Mouse (Mus musculus) MEL (cell line): ENCODE measurements around the gene Arid5a. TPM values are rescaled to one million over a fixed set of nuclear protein-coding genes. Genes with fewer than 3 reads are reported as not detected.

ENCODE experiments used
- DNase-seq: peaks from one replicate; pipeline ENCODE4 v3.0.0; 2011; ENCODE audit warnings: low read depth, low spot score
- H3K27ac ChIP-seq: 2 replicates; pipeline ENCODE4 v1.5.1; 2012; ENCODE audit warnings: low read depth, mild to moderate bottlenecking, control low read depth, low read length, moderate library complexity; ENCODE audit not compliant: control insufficient read depth
- H3K27me3 ChIP-seq, 2 experiments: fragments of 150-350 bp in 1 of 2; sonication (generic) in 1 of 2; 2 replicates each; pipeline ENCODE4 v1.6.1; 2012; ENCODE audit warnings: low read length in 2 of 2, mild to moderate bottlenecking in 2 of 2, improper control_type of control experiment in 1 of 2, moderate library complexity in 1 of 2; ENCODE audit not compliant: insufficient read depth in 2 of 2, control insufficient read depth in 1 of 2
- H3K36me3 ChIP-seq, 2 experiments: 2 replicates each; pipeline ENCODE4 v1.6.1; 2012 to 2014; ENCODE audit warnings: low read length in 2 of 2, improper control_type of control experiment in 1 of 2, inconsistent platforms in 1 of 2, mild to moderate bottlenecking in 1 of 2; ENCODE audit not compliant: insufficient read depth in 2 of 2, control insufficient read depth in 1 of 2
- H3K4me1 ChIP-seq, 2 experiments: fragments of 150-350 bp in 1 of 2; sonication (generic) in 1 of 2; 2 replicates each; pipeline ENCODE4 v1.6.1; 2012; ENCODE audit warnings: low read length in 2 of 2, improper control_type of control experiment in 1 of 2, mild to moderate bottlenecking in 1 of 2; ENCODE audit not compliant: insufficient read depth in 2 of 2, control insufficient read depth in 1 of 2
- H3K4me3 ChIP-seq, 2 experiments: fragments of 150-350 bp in 1 of 2; sonication (generic) in 1 of 2; 2 replicates each; pipeline ENCODE4 v1.5.1; 2012; ENCODE audit warnings: low read depth in 2 of 2, low read length in 2 of 2, mild to moderate bottlenecking in 2 of 2, moderate library complexity in 2 of 2, control low read depth in 1 of 2, improper control_type of control experiment in 1 of 2; ENCODE audit not compliant: control insufficient read depth in 1 of 2, insufficient read depth in 1 of 2
- H3K79me2 ChIP-seq: 2 replicates; pipeline ENCODE4 v1.6.1; 2012; ENCODE audit warnings: mild to moderate bottlenecking, low read length, moderate library complexity; ENCODE audit not compliant: control insufficient read depth, poor library complexity, insufficient read depth
- H3K9ac ChIP-seq: 2 replicates; pipeline ENCODE4 v1.6.1; 2012; ENCODE audit warnings: low read depth, mild to moderate bottlenecking, control low read depth, low read length, moderate library complexity; ENCODE audit not compliant: control insufficient read depth, poor library complexity, severe bottlenecking
- H3K9me3 ChIP-seq: fragments of 150-350 bp; sonication (generic); replicated peaks from 2 replicates; pipeline ENCODE4 v1.6.1; 2012; ENCODE audit warnings: mild to moderate bottlenecking, low read length, improper control_type of control experiment, moderate library complexity; ENCODE audit not compliant: insufficient read depth
- BHLHE40 ChIP-seq: IDR thresholded peaks from 2 replicates; pipeline ENCODE4 v1.6.1; 2012; ENCODE audit warnings: low read depth, mild to moderate bottlenecking, inconsistent platforms, low read length, improper control_type of control experiment, borderline replicate concordance
- CHD2 ChIP-seq: IDR thresholded peaks from 2 replicates; pipeline ENCODE4 v1.6.1; 2011; ENCODE audit warnings: low read length, improper control_type of control experiment
- ELF1 ChIP-seq: IDR thresholded peaks from 2 replicates; pipeline ENCODE4 v1.6.1; 2014; ENCODE audit warnings: low read depth, mild to moderate bottlenecking, inconsistent platforms, low read length, improper control_type of control experiment, moderate library complexity
- EP300 ChIP-seq, 2 experiments: IDR thresholded peaks; 2 replicates each; pipeline ENCODE4 v1.6.1; 2011; ENCODE audit warnings: improper control_type of control experiment in 2 of 2, low read length in 2 of 2, low read depth in 1 of 2, mild to moderate bottlenecking in 1 of 2
- GABPA ChIP-seq: IDR thresholded peaks from 2 replicates; pipeline ENCODE4 v1.6.1; 2012; ENCODE audit warnings: low read depth, mild to moderate bottlenecking, inconsistent platforms, low read length, improper control_type of control experiment, moderate library complexity
- HCFC1 ChIP-seq: IDR thresholded peaks from 2 replicates; pipeline ENCODE4 v1.6.1; 2012; ENCODE audit warnings: low read depth, mild to moderate bottlenecking, inconsistent platforms, low read length, improper control_type of control experiment, moderate library complexity
- JUND ChIP-seq: IDR thresholded peaks from 2 replicates; pipeline ENCODE4 v1.6.1; 2011; ENCODE audit warnings: low read depth, mild to moderate bottlenecking, improper control_type of control experiment, low read length
- KAT2A ChIP-seq: conservative IDR thresholded peaks from 2 replicates; pipeline ENCODE4 v1.6.1; 2012; ENCODE audit warnings: low read depth, low read length, improper control_type of control experiment, inconsistent platforms
- MAX ChIP-seq: IDR thresholded peaks from 2 replicates; pipeline ENCODE4 v1.6.1; 2011; ENCODE audit warnings: low read length, improper control_type of control experiment
- MAZ ChIP-seq: IDR thresholded peaks from 2 replicates; pipeline ENCODE4 v1.6.1; 2012; ENCODE audit warnings: low read depth, mild to moderate bottlenecking, inconsistent platforms, low read length, improper control_type of control experiment
- MEF2A ChIP-seq: IDR thresholded peaks from 2 replicates; pipeline ENCODE4 v1.6.1; 2014; ENCODE audit warnings: low read depth, mild to moderate bottlenecking, inconsistent platforms, low read length, improper control_type of control experiment; ENCODE audit not compliant: poor library complexity, insufficient replicate concordance, severe bottlenecking; ENCODE audit errors: extremely low read depth
- MXI1 ChIP-seq: IDR thresholded peaks from 2 replicates; pipeline ENCODE4 v1.6.1; 2011; ENCODE audit warnings: mild to moderate bottlenecking, low read depth, low read length, improper control_type of control experiment
- POLR2A ChIP-seq, 2 experiments: IDR thresholded peaks; 2 replicates each; pipeline ENCODE4 v1.6.1; 2011 to 2012; ENCODE audit warnings: low read length in 2 of 2, mild to moderate bottlenecking in 2 of 2, control low read depth in 1 of 2, improper control_type of control experiment in 1 of 2, low read depth in 1 of 2, moderate library complexity in 1 of 2; ENCODE audit not compliant: control insufficient read depth in 1 of 2, insufficient read depth in 1 of 2, poor library complexity in 1 of 2
- POLR2AphosphoS2 ChIP-seq: IDR thresholded peaks from 2 replicates; pipeline ENCODE4 v1.6.1; 2011; ENCODE audit warnings: low read length, improper control_type of control experiment
- POLR2AphosphoS5 ChIP-seq: IDR thresholded peaks from 2 replicates; pipeline ENCODE4 v1.6.1; 2012; ENCODE audit warnings: low read depth, borderline replicate concordance, mild to moderate bottlenecking, inconsistent platforms, low read length, moderate library complexity, mixed read lengths
- RAD21 ChIP-seq: IDR thresholded peaks from 2 replicates; pipeline ENCODE4 v1.6.1; 2011; ENCODE audit warnings: mild to moderate bottlenecking, low read depth, low read length, improper control_type of control experiment
- SIN3A ChIP-seq: IDR thresholded peaks from 2 replicates; pipeline ENCODE4 v1.6.1; 2012; ENCODE audit warnings: low read length, improper control_type of control experiment, inconsistent platforms
- SMC3 ChIP-seq: IDR thresholded peaks from 2 replicates; pipeline ENCODE4 v1.6.1; 2011; ENCODE audit warnings: low read depth, low read length, improper control_type of control experiment
- USF1 ChIP-seq: IDR thresholded peaks from 2 replicates; pipeline ENCODE4 v1.6.1; 2014; ENCODE audit warnings: low read depth, mild to moderate bottlenecking, inconsistent platforms, low read length, improper control_type of control experiment, moderate library complexity
- ZC3H11A ChIP-seq: IDR thresholded peaks from 2 replicates; pipeline ENCODE4 v1.6.1; 2012; ENCODE audit warnings: low read depth, mild to moderate bottlenecking, inconsistent platforms, low read length, improper control_type of control experiment
- ZKSCAN1 ChIP-seq: IDR thresholded peaks from 2 replicates; pipeline ENCODE4 v1.6.1; 2012; ENCODE audit warnings: low read depth, mild to moderate bottlenecking, inconsistent platforms, low read length, improper control_type of control experiment, moderate library complexity
- ZMIZ1 ChIP-seq: IDR thresholded peaks from 2 replicates; pipeline ENCODE4 v1.6.1; 2012; ENCODE audit warnings: low read depth, mild to moderate bottlenecking, inconsistent platforms, low read length, improper control_type of control experiment, moderate library complexity
- polyA plus RNA-seq, 2 experiments: library from polyadenylated mRNA; stranded (reverse) in 1 of 2; unstranded in 1 of 2; fragments of >175 nt in 1 of 2; fragments of >200 nt in 1 of 2; gene quantifications; 2 replicates each; pipeline versions ENCODE4 v1.2.1 to v1.2.4; 2012; ENCODE audit warnings: low replicate concordance in 2 of 2, low read depth in 1 of 2; ENCODE audit not compliant: insufficient read length in 2 of 2, insufficient read depth in 1 of 2, missing spikeins in 1 of 2
- total RNA-seq: library from RNA; depleted of rRNA; stranded (reverse); fragments of 300-350 nt; gene quantifications from 2 replicates; pipeline ENCODE4 v1.2.3, GENCODE M21; 2012

The Arid5a gene
- total and polyA plus RNA-seq, 3 experiments, result 4.2 to 9.0 TPM; not detected in 1

DNA sequence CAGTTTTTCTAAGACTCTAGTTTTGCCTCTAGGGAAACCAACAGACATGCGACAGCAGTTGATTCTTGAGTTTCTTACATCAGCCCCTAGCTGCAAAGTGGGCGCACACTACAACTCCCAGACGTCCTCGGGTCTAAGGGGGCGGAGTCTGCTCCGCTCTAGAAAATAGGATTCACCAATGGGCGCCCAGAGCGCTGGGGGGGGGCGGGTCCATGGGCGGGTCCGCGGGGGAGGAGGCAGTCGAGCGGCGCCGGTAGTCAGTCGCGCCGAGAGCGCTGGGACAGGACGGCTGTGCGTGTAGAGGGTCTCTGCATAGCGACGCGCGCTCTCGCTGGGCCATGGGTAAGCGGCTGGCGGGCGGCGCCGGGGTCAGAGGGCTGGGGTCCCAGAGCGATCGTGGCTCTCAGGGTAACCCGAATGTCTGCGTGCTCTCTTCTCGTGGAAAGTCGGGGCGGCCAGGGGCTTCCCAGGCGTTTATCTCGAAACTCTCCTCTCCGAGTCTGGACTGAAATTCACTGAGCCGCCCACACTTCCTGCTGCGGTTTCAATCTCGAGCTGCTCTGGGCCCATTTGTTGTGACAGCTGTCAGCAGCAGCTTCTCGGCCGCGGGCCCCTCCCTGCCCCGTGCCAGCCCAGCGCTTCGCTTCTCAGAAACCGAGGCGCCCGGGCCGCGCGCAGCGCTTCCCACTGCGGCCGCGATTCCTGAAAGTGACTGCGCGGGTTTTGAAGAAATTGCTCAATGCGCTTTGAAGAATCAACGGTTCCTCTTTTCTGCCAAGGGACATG is at the start of gene Arid5a (continued):
- TF ChIP-seq ELF1 (peak; percentile 30; the same call in 1 of the 2 replicates), ZC3H11A (no peak), KAT2A (peak; percentile 79), GABPA (no peak), POLR2AphosphoS5 (no peak)

DNA sequence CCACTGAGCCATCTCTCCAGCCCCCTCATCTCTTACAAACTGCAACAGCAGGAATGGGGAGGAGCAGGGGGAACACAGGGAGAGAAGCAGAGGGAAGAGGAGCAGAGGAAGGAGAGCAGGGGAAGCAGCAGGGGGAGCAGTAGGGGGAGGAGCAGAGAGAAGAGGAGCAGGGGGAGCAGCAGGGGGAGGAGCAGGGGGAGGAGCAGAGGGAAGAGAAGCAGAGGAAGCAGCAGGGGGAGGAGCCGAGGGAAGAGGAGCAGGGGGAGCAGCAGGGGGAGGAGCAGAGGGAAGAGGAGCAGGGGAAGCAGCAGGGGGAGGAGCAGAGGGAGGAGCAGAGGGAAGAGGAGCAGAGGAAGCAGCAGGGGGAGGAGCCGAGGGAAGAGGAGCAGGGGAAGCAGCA is 48.9 kb upstream of the Arid5a start:
- Histone ChIP-seq H3K9ac (no peak overlapping the region), H3K27ac (no peak overlapping the region), H3K4me1 (peaks cover 5 to 12% of the 10 kb centered on the region in 2 experiments; a peak in 3 of 4 replicates), H3K36me3 (peaks cover 0 to 7% of the 10 kb centered on the region in 2 experiments; a peak in 2 of 4 replicates), H3K9me3 (no peaks in the 10 kb centered on the region), H3K79me2 (no peaks in the 10 kb centered on the region), H3K4me3 (no peak overlapping the region), H3K27me3 (no peaks in the 10 kb centered on the region)
- DNase-seq, result peak; percentile 70
- TF ChIP-seq POLR2A (IDR thresholded peaks at IDR 0.05; ENCODE audit: control insufficient read depth in 1 of 2, insufficient read depth in 1 of 2, low read depth in 1 of 2, low read length in 2 of 2, poor library complexity in 1 of 2) (no peak), CHD2 (no peak), MXI1 (no peak), POLR2AphosphoS2 (no peak), USF1 (no peak), BHLHE40 (no peak), ZC3H11A (no peak), MAZ (no peak), RAD21 (no peak), MAX (no peak), EP300 (IDR thresholded peaks at IDR 0.05; ENCODE audit: low read depth in 1 of 2, low read length in 2 of 2) (no peak), ELF1 (no peak), ZMIZ1 (no peak), JUND (no peak), SIN3A (no peak), SMC3 (no peak), KAT2A (no peak), ZKSCAN1 (no peak), HCFC1 (no peak), MEF2A (no peak)
